Mouse (Mus musculus): ENCODE results near the gene P2rx7.

DNA sequence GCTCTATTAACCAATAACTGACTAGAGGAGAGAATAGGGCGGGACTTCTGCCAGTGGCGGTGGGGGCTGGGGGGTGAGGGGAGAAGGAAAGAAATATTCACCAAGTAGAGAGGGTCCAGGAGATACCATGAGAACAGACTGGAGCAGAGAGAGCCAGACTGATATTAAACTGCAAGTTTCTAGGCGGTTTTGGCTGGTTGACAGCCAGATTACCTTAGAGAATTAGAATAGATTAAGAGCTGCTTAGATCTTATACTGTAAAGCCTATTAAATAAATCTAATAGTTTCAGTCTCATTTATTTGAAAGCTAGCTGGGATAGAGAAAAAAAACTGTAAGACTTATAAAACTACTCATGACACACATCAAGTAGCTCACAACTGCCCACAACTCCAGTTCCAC is 61.5 kb downstream of the P2rx7 start:
- no peak for TF ChIP-seq CTCF (IDR thresholded peaks at IDR 0.05; ENCODE audit: insufficient read depth, low read length)
- no peak for TF ChIP-seq POLR2A (IDR thresholded peaks at IDR 0.05; ENCODE audit: borderline replicate concordance, extremely low read depth, low read depth, low read length)
